Mouse (Mus musculus): ENCODE data around the gene Vezt. TPM values are rescaled to one million over a fixed set of nuclear protein-coding genes. Genes with fewer than 3 reads are reported as not detected.

Vezt gene
- polyA plus RNA-seq, 1 experiment: 10.2 TPM

GRCm38 (mm10) chr10:93889579-93889950, 146.1 kb downstream of the Vezt start:
- TF ChIP-seq MYOG (IDR thresholded peaks at IDR 0.05; ENCODE audit: control insufficient read depth, extremely low read depth, insufficient read length) (no peak), MAX (IDR thresholded peaks at IDR 0.05) (peak; percentile 97)
- Histone ChIP-seq H3K79me2 (ENCODE audit: control insufficient read depth, insufficient read depth) (peaks cover 50% of the 10 kb centered on the region), H3K79me3 (ENCODE audit: low read depth) (peaks cover 46% of the 10 kb centered on the region), H3ac (ENCODE audit: control insufficient read depth, insufficient read length, low read depth) (peak overlapping the region; percentile 94), H3K36me3 (ENCODE audit: control insufficient read depth, insufficient read depth) (peaks cover 22% of the 10 kb centered on the region), H3K4me3 (ENCODE audit: insufficient read depth, poor library complexity, severe bottlenecking) (peak overlapping the region; percentile 96), H3K27me3 (ENCODE audit: control insufficient read depth, insufficient read depth, insufficient read length) (no peaks in the 10 kb centered on the region)

Small RNA genes within 50 kb of the gene (microRNA-seq; reads per million reads assigned to microRNA genes)
- 122 reads per million, percentile 75 among the genes with 10 or more reads in this experiment for gene Mir331 (ENCODE audit: borderline microRNAs expressed)

Other genes with a start within 250 kb of the Vezt start
- 0.37 TPM for gene Usp44, start 204.3 kb downstream of the Vezt start, polyA plus RNA-seq (2012; fragmentation: generic; extraction: Trizol)
- gene Metap2, start 138.7 kb downstream of the Vezt start, polyA plus RNA-seq (2012; fragmentation: generic; extraction: Trizol): 205 TPM
- gene Fgd6, start 184 bp upstream of the Vezt start, polyA plus RNA-seq (2012; fragmentation: generic; extraction: Trizol): 1.3 TPM
- gene Nr2c1, start 112.2 kb upstream of the Vezt start, polyA plus RNA-seq (2012; fragmentation: generic; extraction: Trizol): 5.2 TPM
- gene Ndufa12, start 162.9 kb upstream of the Vezt start, polyA plus RNA-seq (2012; fragmentation: generic; extraction: Trizol): 364 TPM